In the genomic region with DNA sequence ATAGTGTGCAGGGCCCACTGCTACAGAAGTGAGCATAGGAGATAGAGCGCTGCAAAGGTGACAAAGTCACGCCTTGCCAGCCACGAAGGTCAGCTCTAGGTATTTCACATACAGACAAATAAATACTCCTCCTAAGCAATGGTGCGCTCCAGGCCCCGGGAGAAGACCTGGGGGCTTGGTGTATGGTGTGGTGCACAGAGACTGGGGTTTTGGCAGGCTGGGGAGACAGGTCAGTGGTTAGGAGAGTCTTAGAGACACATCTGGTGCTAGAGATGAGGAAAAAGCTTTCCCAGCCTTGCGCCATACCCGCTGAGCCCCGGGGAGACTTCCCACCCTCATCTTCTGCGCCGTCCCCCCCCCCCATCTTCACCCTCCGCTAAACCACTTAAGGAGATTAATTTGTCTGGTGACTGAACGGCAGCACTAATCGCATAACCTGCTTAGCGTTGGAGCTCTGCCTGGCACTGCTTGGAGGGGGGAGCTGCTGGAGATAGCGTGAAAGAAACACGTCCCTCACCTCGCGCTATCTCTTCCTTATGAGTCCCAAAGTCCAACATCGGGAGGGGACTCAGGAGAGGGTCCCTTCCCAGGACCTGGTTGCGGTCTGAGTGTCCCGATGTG, we compare ENCODE assay signal across 11 mouse cellular contexts. TPM values are rescaled to one million over a fixed set of nuclear protein-coding genes. Genes with fewer than 3 reads are reported as not detected.
DNase-seq lines count a peak whose midpoint lies in the region; ATAC-seq lines count a peak whose summit lies in the region.
"Had no signal": no experiment of that assay in that cellular context is flagged by ENCODE, and none has a peak within 500 bp of the region (broad histone marks: within the 10 kb centered on the region; RNA-seq: fewer than 3 reads in every experiment).

No protein-coding gene starts in this region.

- peak overlapping the region; percentile 31 for H3K4me2 ChIP-seq in heart, embryonic 11.5 days
- no peak overlapping the region for H3K4me2 ChIP-seq in embryonic facial prominence, embryonic 11.5 days (ENCODE audit: low read depth, low read length)
- no peak overlapping the region for H3K4me2 ChIP-seq in hindbrain, embryonic 11.5 days (replicated peaks; ENCODE audit: low read depth, low read length)
- peak overlapping the region; percentile 51 for H3K4me2 ChIP-seq in midbrain, embryonic 16.5 days (ENCODE audit: low read length)
- H3K4me2 ChIP-seq: liver, embryonic 13.5 days had no signal

- no peak for DNase-seq in heart, postnatal 4 days
- no peak for DNase-seq in embryonic facial prominence, embryonic 11.5 days (ENCODE audit: low spot score)
- peak; percentile 23 for DNase-seq in hindbrain, embryonic 11.5 days (ENCODE audit: low spot score)
- DNase-seq in gastrocnemius, postnatal 25 days: no peak
- DNase-seq in kidney, adult 8-10 months: no peak
- no peak for DNase-seq in left cerebral cortex, postnatal 4 days
- DNase-seq: liver, embryonic 13.5 days; right cerebral cortex, postnatal 4 days had no signal

- H3K9me3 ChIP-seq in heart, embryonic 11.5 days (replicated peaks; ENCODE audit: control insufficient read depth, low read length): no peaks in the 10 kb centered on the region
- H3K9me3 ChIP-seq in embryonic facial prominence, embryonic 11.5 days (replicated peaks; ENCODE audit: control insufficient read depth, low read length): no peaks in the 10 kb centered on the region
- H3K9me3 ChIP-seq in hindbrain, embryonic 11.5 days (ENCODE audit: control insufficient read depth, low read length): no peaks in the 10 kb centered on the region
- no peaks in the 10 kb centered on the region for H3K9me3 ChIP-seq in midbrain, embryonic 16.5 days (replicated peaks; ENCODE audit: control insufficient read depth, low read length, poor library complexity, severe bottlenecking)
- H3K9me3 ChIP-seq: liver, embryonic 13.5 days had no signal

- no peaks in the 10 kb centered on the region for H3K36me3 ChIP-seq in heart, embryonic 11.5 days (ENCODE audit: control insufficient read depth, insufficient read depth, low read length)
- H3K36me3 ChIP-seq in embryonic facial prominence, embryonic 11.5 days (replicated peaks; ENCODE audit: control insufficient read depth, insufficient read depth, low read depth, low read length): no peaks in the 10 kb centered on the region
- no peaks in the 10 kb centered on the region for H3K36me3 ChIP-seq in hindbrain, embryonic 11.5 days (ENCODE audit: control insufficient read depth, insufficient read depth, low read length)
- H3K36me3 ChIP-seq in midbrain, embryonic 16.5 days (ENCODE audit: control insufficient read depth, insufficient read depth, low read length): peaks cover 7% of the 10 kb centered on the region; the same call in 1 of the 2 replicates
- H3K36me3 ChIP-seq: liver, embryonic 13.5 days had no signal

- no peak for ATAC-seq in heart, embryonic 11.5 days (replicated peaks; ENCODE audit: insufficient number of reproducible peaks, low FRiP score, low TSS enrichment)
- peak; percentile 12; the same call in 1 of the 2 replicates for ATAC-seq in embryonic facial prominence, embryonic 11.5 days (replicated peaks; ENCODE audit: insufficient number of reproducible peaks, low FRiP score, low TSS enrichment, low read depth)
- peak; percentile 26 for ATAC-seq in hindbrain, embryonic 11.5 days (ENCODE audit: low FRiP score)
- peak; percentile 77 for ATAC-seq in midbrain, embryonic 16.5 days

- 31% methylated on average over 21 of the region's 21 CpGs for WGBS in heart, embryonic 11.5 days (ENCODE audit: insufficient replicate concordance)
- WGBS in embryonic facial prominence, embryonic 11.5 days: 41% methylated on average over 21 of the region's 21 CpGs
- 31% methylated on average over 21 of the region's 21 CpGs for WGBS in hindbrain, embryonic 11.5 days
- WGBS in midbrain, embryonic 16.5 days: 11% methylated on average over 21 of the region's 21 CpGs

- intact Hi-C loops in left cerebral cortex, postnatal 4 days (cut with DNase I): no loop called here

- peaks cover 6% of the 10 kb centered on the region; the same call in 1 of the 2 replicates for H3K27me3 ChIP-seq in heart, embryonic 11.5 days (ENCODE audit: control insufficient read depth, insufficient read depth, low read length)
- no peaks in the 10 kb centered on the region for H3K27me3 ChIP-seq in embryonic facial prominence, embryonic 11.5 days (ENCODE audit: control insufficient read depth, insufficient read depth, low read length)
- H3K27me3 ChIP-seq in hindbrain, embryonic 11.5 days (ENCODE audit: control insufficient read depth, insufficient read depth, low read length): no peaks in the 10 kb centered on the region
- no peaks in the 10 kb centered on the region for H3K27me3 ChIP-seq in midbrain, embryonic 16.5 days (ENCODE audit: control insufficient read depth, insufficient read depth, low read depth, low read length)
- H3K27me3 ChIP-seq: liver, embryonic 13.5 days had no signal

- H3K4me3 ChIP-seq in heart, embryonic 11.5 days (ENCODE audit: low read depth, low read length): 0 out of 2 replicates have a peak overlapping the region, but pooled peaks have one; percentile 1
- H3K4me3 ChIP-seq in embryonic facial prominence, embryonic 11.5 days (ENCODE audit: low read depth, low read length): no peak overlapping the region
- H3K4me3 ChIP-seq in hindbrain, embryonic 11.5 days (ENCODE audit: low read depth, low read length): no peak overlapping the region
- peak overlapping the region; percentile 0; the same call in 1 of the 2 replicates for H3K4me3 ChIP-seq in midbrain, embryonic 16.5 days (ENCODE audit: low read depth, low read length)
- H3K4me3 ChIP-seq: layer of hippocampus, adult 2 months; liver, embryonic 13.5 days had no signal

- no peak overlapping the region for H3K9ac ChIP-seq in heart, embryonic 11.5 days (ENCODE audit: low read depth, low read length)
- H3K9ac ChIP-seq in embryonic facial prominence, embryonic 11.5 days (replicated peaks; ENCODE audit: low read length): no peak overlapping the region
- no peak overlapping the region for H3K9ac ChIP-seq in hindbrain, embryonic 11.5 days (ENCODE audit: low read depth, low read length)
- H3K9ac ChIP-seq in midbrain, embryonic 16.5 days (ENCODE audit: low read depth, low read length): 0 out of 2 replicates have a peak overlapping the region, but pooled peaks have one; percentile 4
- H3K9ac ChIP-seq: liver, embryonic 13.5 days had no signal

- no peak overlapping the region for H3K27ac ChIP-seq in heart, embryonic 11.5 days (ENCODE audit: low read depth, low read length)
- H3K27ac ChIP-seq in embryonic facial prominence, embryonic 11.5 days (replicated peaks; ENCODE audit: low read depth, low read length): no peak overlapping the region
- peak overlapping the region; percentile 12 for H3K27ac ChIP-seq in hindbrain, embryonic 11.5 days (ENCODE audit: low read depth, low read length)
- H3K27ac ChIP-seq in midbrain, embryonic 16.5 days (ENCODE audit: low read length): peak overlapping the region; percentile 61; the same call in 1 of the 2 replicates
- H3K27ac ChIP-seq: layer of hippocampus, adult 2 months; liver, embryonic 13.5 days had no signal

- H3K4me1 ChIP-seq in heart, embryonic 11.5 days (ENCODE audit: control insufficient read depth, insufficient read depth, low read length): peaks cover 23% of the 10 kb centered on the region
- peaks cover 3% of the 10 kb centered on the region; the same call in 1 of the 2 replicates for H3K4me1 ChIP-seq in embryonic facial prominence, embryonic 11.5 days (ENCODE audit: control insufficient read depth, insufficient read depth, low read length)
- H3K4me1 ChIP-seq in hindbrain, embryonic 11.5 days (replicated peaks; ENCODE audit: control insufficient read depth, insufficient read depth, low read length): peaks cover 8% of the 10 kb centered on the region; the same call in 1 of the 2 replicates
- H3K4me1 ChIP-seq in midbrain, embryonic 16.5 days (ENCODE audit: control insufficient read depth, insufficient read depth, low read length): peaks cover 19% of the 10 kb centered on the region
- H3K4me1 ChIP-seq: liver, embryonic 13.5 days had no signal

RNA-seq across cellular contexts. Expression of a gene that starts 39.4 kb away (rescaled TPM):
- polyA plus RNA-seq in heart, embryonic 11.5 days (2014; fragmentation: Nextera tagmentation; extraction: Ambion mirVana): 82.4 and 89.2 TPM in 2 replicates
- 10 to 100 TPM; 47.9 to 53.4 TPM for total RNA-seq in heart, postnatal 4 days (2021)
- polyA plus RNA-seq in embryonic facial prominence, embryonic 11.5 days (2014; fragmentation: Nextera tagmentation; extraction: Ambion mirVana): 122 and 132 TPM in 2 replicates
- 106 and 116 TPM in 2 replicates for polyA plus RNA-seq in hindbrain, embryonic 11.5 days (2014; fragmentation: Nextera tagmentation; extraction: Ambion mirVana)
- polyA plus RNA-seq in midbrain, embryonic 16.5 days (2015; fragmentation: Nextera tagmentation; extraction: Ambion mirVana): 70.2 and 71.9 TPM in 2 replicates
- total RNA-seq in gastrocnemius, postnatal 25 days (2021): 10 to 100 TPM; 42.9 to 47.6 TPM
- total RNA-seq in left cerebral cortex, postnatal 4 days (2021): 10 to 100 TPM; 54.7 to 57.0 TPM

Comparison
In these comparisons a context has a peak if more than half of its experiments do, and no peak if none do; other contexts are left out.
1. H3K27ac ChIP-seq: peak in hindbrain, embryonic 11.5 days (single experiment) and midbrain, embryonic 16.5 days (single experiment); none in heart, embryonic 11.5 days (single experiment) and embryonic facial prominence, embryonic 11.5 days (single experiment).
2. H3K4me2 ChIP-seq: peak in heart, embryonic 11.5 days (single experiment) and midbrain, embryonic 16.5 days (single experiment); none in embryonic facial prominence, embryonic 11.5 days (single experiment) and hindbrain, embryonic 11.5 days (single experiment).
3. H3K4me3 ChIP-seq: peak in heart, embryonic 11.5 days (single experiment) and midbrain, embryonic 16.5 days (single experiment); none in embryonic facial prominence, embryonic 11.5 days (single experiment) and hindbrain, embryonic 11.5 days (single experiment).